Mouse (Mus musculus) midbrain, embryonic 11.5 days (tissue): ENCODE results near the gene Paqr3. TPM values are rescaled to one million over a fixed set of nuclear protein-coding genes. Genes with fewer than 3 reads are reported as not detected.

Experiments used
- ATAC-seq: fragments of 200-750 bp; cut with Nextera tagmentation; 2 replicates; pipeline ENCODE4 v1.8.0; 2017; ENCODE audit warnings: moderate TSS enrichment, moderate library complexity; ENCODE audit not compliant: low FRiP score
- DNase-seq: peaks from one replicate; pipeline ENCODE4 v3.0.0; 2015; ENCODE audit warnings: low spot score; ENCODE audit errors: missing footprints
- H3K27ac ChIP-seq: fragments of 300-500 bp; sonication (generic); 2 replicates; pipeline ENCODE4 v1.5.1; 2014; ENCODE audit warnings: low read depth, low read length
- H3K27me3 ChIP-seq: fragments of 300-500 bp; sonication (generic); 2 replicates; pipeline ENCODE4 v1.6.1; 2014; ENCODE audit warnings: mild to moderate bottlenecking, low read length, moderate library complexity, mixed read lengths; ENCODE audit not compliant: control insufficient read depth, insufficient read depth
- H3K36me3 ChIP-seq: fragments of 300-500 bp; sonication (generic); 2 replicates; pipeline ENCODE4 v1.6.1; 2014; ENCODE audit warnings: mild to moderate bottlenecking, low read length, moderate library complexity, mixed read lengths; ENCODE audit not compliant: control insufficient read depth, insufficient read depth
- H3K4me1 ChIP-seq: fragments of 300-500 bp; sonication (generic); 2 replicates; pipeline ENCODE4 v1.6.1; 2014; ENCODE audit warnings: low read length; ENCODE audit not compliant: control insufficient read depth, insufficient read depth
- H3K4me2 ChIP-seq: fragments of 300-500 bp; sonication (generic); 2 replicates; pipeline ENCODE4 v1.6.1; 2014; ENCODE audit warnings: mild to moderate bottlenecking, moderate library complexity
- H3K4me3 ChIP-seq: fragments of 300-500 bp; sonication (generic); 2 replicates; pipeline ENCODE4 v1.5.1; 2014; ENCODE audit warnings: low read depth, low read length
- H3K9ac ChIP-seq: fragments of 300-500 bp; sonication (generic); 2 replicates; pipeline ENCODE4 v1.6.1; 2014; ENCODE audit warnings: low read length
- H3K9me3 ChIP-seq: fragments of 300-500 bp; sonication (generic); 2 replicates; pipeline ENCODE4 v1.6.1; 2016; ENCODE audit warnings: low read length; ENCODE audit not compliant: control insufficient read depth
- WGBS: fragments of 180-500 bp; shearing (Covaris S2); extraction: QIAGEN DNeasy Blood & Tissue Kit; methylation state at CpG from one replicate; pipeline ENCODE4 v1.1.7; 2014; 5-methylcytosine and 5-hydroxymethylcytosine counted together
- polyA plus RNA-seq: library from polyadenylated mRNA; unstranded; fragments of >200 nt; fragmentation: Nextera tagmentation; extraction: Ambion mirVana; gene quantifications from 2 replicates; pipeline ENCODE4 v1.2.1, GENCODE M21; 2014

The Paqr3 gene
- polyA plus RNA-seq = 10.3 and 13.3 TPM in 2 replicates

GRCm38 (mm10) chr5:97111207-97111910 lies at the start of gene Paqr3:
Gene Paqr3, minus strand, starts transcription at chr5:97111596.
- Histone ChIP-seq H3K27me3 (no peaks in the 10 kb centered on the region), H3K4me1 (peaks cover 7% of the 10 kb centered on the region), H3K9me3 (no peaks in the 10 kb centered on the region), H3K4me2 (peak within 1 kb of the TSS; percentile 71), H3K27ac (no peak within 1 kb of the TSS), H3K36me3 (no peaks in the 10 kb centered on the region), H3K4me3 (peak within 1 kb of the TSS; percentile 62), H3K9ac (peak within 1 kb of the TSS; percentile 70)
- under 1% methylated on average over 59 of the region's 62 CpGs for WGBS
- DNase-seq (peak; percentile 99), ATAC-seq (peak; percentile 99)

- Histone ChIP-seq H3K9ac (no peak overlapping the region), H3K9me3 (no peaks in the 10 kb centered on the region), H3K36me3 (no peaks in the 10 kb centered on the region), H3K27me3 (no peaks in the 10 kb centered on the region), H3K27ac (no peak overlapping the region), H3K4me2 (no peak overlapping the region), H3K4me1 (no peaks in the 10 kb centered on the region), H3K4me3 (no peak overlapping the region)
- WGBS = 32% methylated on average over 1 of the region's 1 CpGs
- DNase-seq (no peak), ATAC-seq (no peak)
These were observed 43.3 kb upstream of the Paqr3 start for GRCm38 (mm10) chr5:97154688-97155087.

- Histone ChIP-seq H3K4me2 (no peak overlapping the region), H3K4me1 (no peaks in the 10 kb centered on the region), H3K9me3 (no peaks in the 10 kb centered on the region), H3K27me3 (no peaks in the 10 kb centered on the region), H3K36me3 (no peaks in the 10 kb centered on the region), H3K4me3 (no peak overlapping the region), H3K27ac (no peak overlapping the region), H3K9ac (no peak overlapping the region)
- ATAC-seq (no peak), DNase-seq (no peak)
- 86% methylated on average over 2 of the region's 2 CpGs for WGBS
These were observed 23.9 kb upstream of the Paqr3 start for GRCm38 (mm10) chr5:97135331-97135730.

- Histone ChIP-seq H3K4me1 (no peaks in the 10 kb centered on the region), H3K27ac (no peak overlapping the region), H3K4me3 (no peak overlapping the region), H3K27me3 (no peaks in the 10 kb centered on the region), H3K4me2 (no peak overlapping the region), H3K36me3 (no peaks in the 10 kb centered on the region), H3K9ac (no peak overlapping the region), H3K9me3 (no peaks in the 10 kb centered on the region)
- no peak for DNase-seq
- ATAC-seq = no peak
- WGBS = 93% methylated on average over 2 of the region's 2 CpGs
These were observed 18.2 kb upstream of the Paqr3 start for GRCm38 (mm10) chr5:97129589-97129988.

- Histone ChIP-seq H3K9me3 (no peaks in the 10 kb centered on the region), H3K9ac (no peak overlapping the region), H3K4me3 (no peak overlapping the region), H3K27me3 (no peaks in the 10 kb centered on the region), H3K4me1 (no peaks in the 10 kb centered on the region), H3K4me2 (no peak overlapping the region), H3K27ac (no peak overlapping the region), H3K36me3 (no peaks in the 10 kb centered on the region)
- peak; percentile 92 for DNase-seq
- peak; percentile 69; the same call in 1 of the 2 replicates for ATAC-seq
- 58% methylated on average over 21 of the region's 21 CpGs for WGBS
These were observed 17.1 kb upstream of the Paqr3 start for GRCm38 (mm10) chr5:97128242-97129226.

- H3K9me3 ChIP-seq = no peaks in the 10 kb centered on the region
- H3K4me2 ChIP-seq = no peak overlapping the region
- DNase-seq = no peak
- no peaks in the 10 kb centered on the region for H3K27me3 ChIP-seq
- ATAC-seq = no peak
- H3K9ac ChIP-seq = no peak overlapping the region
- no peaks in the 10 kb centered on the region for H3K36me3 ChIP-seq
- no peak overlapping the region for H3K4me3 ChIP-seq
- H3K4me1 ChIP-seq = no peaks in the 10 kb centered on the region
- no peak overlapping the region for H3K27ac ChIP-seq
- 86% methylated on average over 6 of the region's 6 CpGs for WGBS
These were observed 15.9 kb upstream of the Paqr3 start for GRCm38 (mm10) chr5:97127284-97127683.

- Histone ChIP-seq H3K36me3 (no peaks in the 10 kb centered on the region), H3K9me3 (no peaks in the 10 kb centered on the region), H3K4me1 (no peaks in the 10 kb centered on the region), H3K4me3 (no peak overlapping the region), H3K27me3 (no peaks in the 10 kb centered on the region), H3K4me2 (no peak overlapping the region), H3K27ac (no peak overlapping the region), H3K9ac (no peak overlapping the region)
- DNase-seq = peak; percentile 97
- peak; percentile 87 for ATAC-seq
- 22% methylated on average over 4 of the region's 4 CpGs for WGBS
These were observed 14.6 kb upstream of the Paqr3 start for GRCm38 (mm10) chr5:97126005-97126404.

- H3K4me1 ChIP-seq = no peaks in the 10 kb centered on the region
- 71% methylated on average over 10 of the region's 10 CpGs for WGBS
- H3K27ac ChIP-seq = no peak overlapping the region
- H3K36me3 ChIP-seq = no peaks in the 10 kb centered on the region
- H3K4me2 ChIP-seq = no peak overlapping the region
- H3K9me3 ChIP-seq = no peaks in the 10 kb centered on the region
- ATAC-seq (peak; percentile 19; the same call in 1 of the 2 replicates), DNase-seq (no peak)
- H3K4me3 ChIP-seq = no peak overlapping the region
- no peaks in the 10 kb centered on the region for H3K27me3 ChIP-seq
- no peak overlapping the region for H3K9ac ChIP-seq
These were observed 14.1 kb upstream of the Paqr3 start for GRCm38 (mm10) chr5:97125459-97125970.

GRCm38 (mm10) chr5:97124977-97125376 lies 13.6 kb upstream of the Paqr3 start:
- Histone ChIP-seq H3K9ac (no peak overlapping the region), H3K36me3 (no peaks in the 10 kb centered on the region), H3K9me3 (no peaks in the 10 kb centered on the region), H3K27me3 (no peaks in the 10 kb centered on the region), H3K4me2 (no peak overlapping the region), H3K4me1 (no peaks in the 10 kb centered on the region), H3K4me3 (no peak overlapping the region), H3K27ac (no peak overlapping the region)
- WGBS = 91% methylated on average over 12 of the region's 12 CpGs
- no peak for DNase-seq
- no peak for ATAC-seq
